Mouse (Mus musculus): ENCODE results near the gene Pstk. TPM values are rescaled to one million over a fixed set of nuclear protein-coding genes. Genes with fewer than 3 reads are reported as not detected.

Gene Pstk
- total RNA-seq (2014; rRNA removed; ENCODE audit: low replicate concordance) (75.0 and 82.2 TPM in 2 replicates), polyA plus RNA-seq (2015; fragmentation: Nextera tagmentation; extraction: Ambion mirVana) (124 and 126 TPM in 2 replicates)

DNA sequence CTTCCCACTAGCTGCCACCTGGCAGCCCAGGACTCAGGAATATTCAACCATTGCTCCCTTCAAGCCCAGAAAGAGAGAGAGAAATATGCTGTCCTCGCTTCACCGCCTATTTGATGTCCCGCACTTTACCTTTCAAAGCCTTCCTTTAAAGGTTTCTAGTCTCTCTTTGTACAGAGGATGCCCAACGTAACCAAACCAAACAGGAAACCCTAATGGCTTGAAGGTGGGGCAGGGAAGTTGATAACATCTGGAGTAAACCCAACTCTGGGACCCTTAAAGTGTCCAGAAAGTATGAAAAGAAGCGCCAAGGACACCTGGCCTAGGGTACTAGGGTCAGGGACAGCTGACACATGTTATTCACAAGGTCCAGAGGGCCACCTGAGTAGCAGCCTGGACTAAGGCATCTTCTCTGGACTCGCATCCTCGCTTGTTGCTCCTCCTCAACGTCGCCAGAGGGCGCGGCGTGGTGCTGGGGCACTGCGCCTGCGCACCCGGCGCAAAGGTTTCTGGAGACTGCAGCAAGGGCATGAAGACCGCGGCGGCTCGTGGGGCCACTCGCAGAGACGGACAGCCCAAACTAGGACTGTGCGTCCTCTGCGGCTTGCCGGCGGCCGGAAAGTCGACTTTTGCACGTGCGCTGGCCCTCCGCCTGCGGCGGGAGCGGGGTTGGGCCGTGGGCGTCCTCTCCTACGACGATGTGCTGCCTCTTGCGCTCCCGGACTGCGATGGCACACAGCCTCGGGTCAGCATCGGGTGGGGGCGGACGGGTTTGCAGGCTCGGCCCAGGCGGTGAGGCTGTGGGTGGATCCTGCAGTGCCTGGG, at the start of gene Pstk:
Gene Pstk (plus strand): TSS at position 494 of the 822 bp plus-strand sequence.
- TF ChIP-seq CTCF (IDR thresholded peaks at IDR 0.05; ENCODE audit: low read depth) (peak; percentile 92), EP300 (IDR thresholded peaks at IDR 0.05; ENCODE audit: low read depth) (no peak)

DNA sequence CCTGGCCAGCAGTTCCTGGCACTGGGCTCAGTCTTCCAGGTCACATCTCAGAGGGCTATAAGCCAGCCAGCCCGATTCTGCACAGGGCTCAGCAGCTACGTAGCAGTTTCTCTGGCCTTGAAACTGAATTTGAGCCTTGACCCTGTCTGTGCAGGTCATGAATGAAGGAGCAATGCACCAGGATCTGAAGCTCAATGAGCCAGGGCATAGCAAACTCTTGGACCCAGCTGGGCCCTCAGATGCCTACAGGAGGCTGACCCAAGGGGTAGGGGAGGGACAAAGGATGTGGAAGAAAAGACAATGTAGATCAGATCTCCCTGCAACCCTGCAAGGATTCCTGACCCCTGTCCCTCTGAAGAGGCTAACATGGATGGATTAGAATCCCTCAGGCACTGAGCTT, 48.7 kb upstream of the Pstk start, which contains the start of gene Cuzd1:
Gene Cuzd1 (minus strand): TSS at position 101 of the 400 bp plus-strand sequence.
- Histone ChIP-seq H3K9me3 (replicated peaks; ENCODE audit: control insufficient read depth, low read length) (no peaks in the 10 kb centered on the region), H3K9ac (replicated peaks; ENCODE audit: low read depth, low read length) (no peak within 1 kb of the TSS), H3K4me2 (ENCODE audit: low read depth, low read length) (no peak within 1 kb of the TSS), H3K27ac (ENCODE audit: low read depth) (no peak within 1 kb of the TSS), H3K27me3 (ENCODE audit: control insufficient read depth, insufficient read depth, low read length) (no peaks in the 10 kb centered on the region), H3K4me1 (ENCODE audit: control insufficient read depth, insufficient read depth) (peaks cover 6% of the 10 kb centered on the region; the same call in 1 of the 2 replicates), H3K4me3 (ENCODE audit: low read depth, low read length) (no peak within 1 kb of the TSS), H3K36me3 (replicated peaks; ENCODE audit: control insufficient read depth, insufficient read depth, low read length) (no peaks in the 10 kb centered on the region)
- ATAC-seq (ENCODE audit: insufficient read depth, low read depth) (no peak), DNase-seq (ENCODE audit: low spot score) (no peak)
- TF ChIP-seq CTCF (IDR thresholded peaks at IDR 0.05; ENCODE audit: low read depth): no peak
- no peak for TF ChIP-seq EP300 (IDR thresholded peaks at IDR 0.05; ENCODE audit: low read depth)
- WGBS: 67% methylated on average over 2 of the region's 2 CpGs

More for the DNA sequence above, at the start of gene Pstk:
- H3K9me3 ChIP-seq (replicated peaks; ENCODE audit: control insufficient read depth, low read length): no peaks in the 10 kb centered on the region
- H3K4me1 ChIP-seq (ENCODE audit: control insufficient read depth, insufficient read depth): peaks cover 9% of the 10 kb centered on the region
- DNase-seq (ENCODE audit: low spot score) (peak; percentile 89), ATAC-seq (ENCODE audit: insufficient read depth, low read depth) (peak; percentile 97)
- H3K4me3 ChIP-seq (ENCODE audit: low read depth, low read length): peak within 1 kb of the TSS; percentile 82
- WGBS: 4% methylated on average over 47 of the region's 47 CpGs
- peak within 1 kb of the TSS; percentile 88 for H3K9ac ChIP-seq (replicated peaks; ENCODE audit: low read depth, low read length)
- no peaks in the 10 kb centered on the region for H3K27me3 ChIP-seq (ENCODE audit: control insufficient read depth, insufficient read depth, low read length)
- H3K4me2 ChIP-seq (ENCODE audit: low read depth, low read length): peak within 1 kb of the TSS; percentile 91
- H3K27ac ChIP-seq (ENCODE audit: low read depth): peak within 1 kb of the TSS; percentile 99
- H3K36me3 ChIP-seq (replicated peaks; ENCODE audit: control insufficient read depth, insufficient read depth, low read length): peaks cover 5% of the 10 kb centered on the region; the same call in 1 of the 2 replicates

DNA sequence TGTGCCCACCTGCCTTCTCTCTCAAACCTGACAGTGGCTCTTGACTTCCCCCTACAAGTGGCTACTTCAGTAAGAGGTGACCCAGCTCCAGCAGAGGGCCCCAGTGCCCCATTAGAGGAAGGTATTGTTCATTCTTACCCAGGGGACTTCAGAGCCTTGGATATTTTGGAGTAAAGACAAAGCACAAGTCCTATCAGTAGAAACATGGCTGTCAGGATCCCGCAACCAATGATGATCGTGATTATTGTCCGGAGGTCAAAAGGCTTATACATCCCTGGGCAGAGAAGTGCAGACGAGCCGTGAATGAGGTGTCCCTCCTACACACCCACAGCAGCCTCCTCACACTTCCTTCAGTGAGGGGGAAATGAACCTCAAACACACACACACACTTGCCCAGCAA, 43.9 kb upstream of the Pstk start:
- Histone ChIP-seq H3K4me3 (ENCODE audit: low read depth, low read length) (no peak overlapping the region), H3K9ac (replicated peaks; ENCODE audit: low read depth, low read length) (no peak overlapping the region), H3K4me1 (ENCODE audit: control insufficient read depth, insufficient read depth) (no peaks in the 10 kb centered on the region), H3K9me3 (replicated peaks; ENCODE audit: control insufficient read depth, low read length) (no peaks in the 10 kb centered on the region), H3K4me2 (ENCODE audit: low read depth, low read length) (no peak overlapping the region), H3K27ac (ENCODE audit: low read depth) (no peak overlapping the region), H3K27me3 (ENCODE audit: control insufficient read depth, insufficient read depth, low read length) (no peaks in the 10 kb centered on the region), H3K36me3 (replicated peaks; ENCODE audit: control insufficient read depth, insufficient read depth, low read length) (no peaks in the 10 kb centered on the region)
- no peak for TF ChIP-seq EP300 (IDR thresholded peaks at IDR 0.05; ENCODE audit: low read depth)
- peak; percentile 8; the same call in 1 of the 2 replicates for TF ChIP-seq CTCF (IDR thresholded peaks at IDR 0.05; ENCODE audit: low read depth)
- no peak for DNase-seq (ENCODE audit: low spot score)
- 84% methylated on average over 5 of the region's 5 CpGs for WGBS
- ATAC-seq (ENCODE audit: insufficient read depth, low read depth): no peak

DNA sequence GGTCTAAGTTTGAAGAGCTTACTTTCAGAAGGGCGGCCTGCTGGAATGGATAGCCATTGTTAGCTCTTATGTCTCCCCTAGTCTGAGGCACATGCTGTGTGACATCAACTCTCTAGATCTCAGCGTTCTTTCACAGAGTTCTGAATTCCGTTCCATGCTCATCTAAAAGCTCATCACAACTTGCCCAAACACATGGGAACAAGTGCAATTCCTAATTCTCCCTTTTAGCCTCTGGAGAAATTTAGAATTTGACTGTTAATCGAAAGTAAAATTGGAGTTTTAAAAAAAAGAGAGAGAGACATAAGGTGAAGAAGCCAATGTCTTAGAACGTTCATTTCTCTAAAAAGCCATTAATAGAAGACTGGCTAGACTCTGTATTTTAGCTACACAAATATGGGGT, 41.5 kb upstream of the Pstk start, which contains the start of gene Fam24b:
Gene Fam24b (minus strand): TSS at position 101 of the 400 bp plus-strand sequence.
- ATAC-seq (ENCODE audit: insufficient read depth, low read depth): no peak
- Histone ChIP-seq H3K9me3 (replicated peaks; ENCODE audit: control insufficient read depth, low read length) (no peaks in the 10 kb centered on the region), H3K27me3 (ENCODE audit: control insufficient read depth, insufficient read depth, low read length) (no peaks in the 10 kb centered on the region), H3K27ac (ENCODE audit: low read depth) (no peak within 1 kb of the TSS), H3K4me2 (ENCODE audit: low read depth, low read length) (no peak within 1 kb of the TSS), H3K4me3 (ENCODE audit: low read depth, low read length) (no peak within 1 kb of the TSS), H3K4me1 (ENCODE audit: control insufficient read depth, insufficient read depth) (no peaks in the 10 kb centered on the region), H3K36me3 (replicated peaks; ENCODE audit: control insufficient read depth, insufficient read depth, low read length) (no peaks in the 10 kb centered on the region), H3K9ac (replicated peaks; ENCODE audit: low read depth, low read length) (no peak within 1 kb of the TSS)
- DNase-seq (ENCODE audit: low spot score): no peak
- WGBS: 91% methylated on average over 5 of the region's 5 CpGs
- TF ChIP-seq EP300 (IDR thresholded peaks at IDR 0.05; ENCODE audit: low read depth): no peak

DNA sequence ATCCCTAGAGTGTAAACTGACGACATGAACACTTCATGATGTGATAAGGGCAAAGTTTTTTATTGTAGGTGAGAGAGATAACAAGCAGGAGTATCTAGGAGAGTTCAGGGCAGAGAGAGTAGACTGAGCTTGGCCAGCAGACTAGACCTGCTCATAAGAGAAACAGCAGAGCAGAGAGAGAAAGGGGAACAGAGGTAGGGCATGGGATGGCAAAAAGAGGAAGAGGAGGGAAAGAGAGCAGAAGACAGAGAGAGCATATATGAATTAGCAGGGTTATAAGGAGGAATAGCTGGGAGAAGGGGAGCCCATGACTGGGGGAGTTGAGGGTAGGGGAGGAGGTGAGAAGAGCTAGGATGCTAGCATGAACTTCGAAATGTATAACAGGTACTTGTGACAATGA, 39.3 kb upstream of the Pstk start:
- DNase-seq (ENCODE audit: low spot score) (no peak), ATAC-seq (ENCODE audit: insufficient read depth, low read depth) (no peak)
- H3K4me2 ChIP-seq (ENCODE audit: low read depth, low read length): no peak overlapping the region
- no peak overlapping the region for H3K4me3 ChIP-seq (ENCODE audit: low read depth, low read length)
- WGBS: 55% methylated on average over 2 of the region's 2 CpGs
- H3K9ac ChIP-seq (replicated peaks; ENCODE audit: low read depth, low read length): no peak overlapping the region
- TF ChIP-seq EP300 (IDR thresholded peaks at IDR 0.05; ENCODE audit: low read depth) (no peak), CTCF (IDR thresholded peaks at IDR 0.05; ENCODE audit: low read depth) (no peak)
- H3K36me3 ChIP-seq (replicated peaks; ENCODE audit: control insufficient read depth, insufficient read depth, low read length): no peaks in the 10 kb centered on the region
- no peak overlapping the region for H3K27ac ChIP-seq (ENCODE audit: low read depth)
- H3K4me1 ChIP-seq (ENCODE audit: control insufficient read depth, insufficient read depth): no peaks in the 10 kb centered on the region
- H3K27me3 ChIP-seq (ENCODE audit: control insufficient read depth, insufficient read depth, low read length): no peaks in the 10 kb centered on the region
- H3K9me3 ChIP-seq (replicated peaks; ENCODE audit: control insufficient read depth, low read length): no peaks in the 10 kb centered on the region

Measured in heart, postnatal 0 days (tissue).